Mouse (Mus musculus): ENCODE measurements around the gene Pgp.

Pgp gene

GRCm38 (mm10) chr17:24485090-24485860, 15.1 kb downstream of the Pgp start:
- peak; percentile 74 for DNase-seq

GRCm38 (mm10) chr17:24488186-24488661, 18.0 kb downstream of the Pgp start, which contains the start of gene Caskin1:
Caskin1 (plus strand) TSS chr17:24488601.
- peak; percentile 31 for DNase-seq

- DNase-seq = peak; percentile 60
These were observed 18.6 kb downstream of the Pgp start for GRCm38 (mm10) chr17:24488662-24489264.

- DNase-seq = no peak
These were observed 19.3 kb downstream of the Pgp start for GRCm38 (mm10) chr17:24489265-24490030.

GRCm38 (mm10) chr17:24490399-24490798, 20.2 kb downstream of the Pgp start:
- DNase-seq = no peak

GRCm38 (mm10) chr17:24494627-24495335, 24.6 kb downstream of the Pgp start:
- peak; percentile 74 for DNase-seq

- DNase-seq = no peak
These were observed 25.3 kb downstream of the Pgp start for GRCm38 (mm10) chr17:24495443-24495842.

GRCm38 (mm10) chr17:24496026-24496425, 25.8 kb downstream of the Pgp start:
- DNase-seq = no peak

- peak; percentile 47 for DNase-seq
These were observed 32.0 kb downstream of the Pgp start for GRCm38 (mm10) chr17:24502208-24502607.

- no peak for DNase-seq
These were observed 33.9 kb downstream of the Pgp start for GRCm38 (mm10) chr17:24504085-24504484.

GRCm38 (mm10) chr17:24505286-24505955, 35.2 kb downstream of the Pgp start:
- DNase-seq = no peak

- DNase-seq = no peak
These were observed 36.3 kb downstream of the Pgp start for GRCm38 (mm10) chr17:24506332-24507070.

- DNase-seq = no peak
These were observed 37.0 kb downstream of the Pgp start for GRCm38 (mm10) chr17:24507129-24507664.

GRCm38 (mm10) chr17:24507806-24508460, 37.7 kb downstream of the Pgp start:
- no peak for DNase-seq

- DNase-seq = peak; percentile 59
These were observed 43.4 kb downstream of the Pgp start for GRCm38 (mm10) chr17:24513609-24514008.

GRCm38 (mm10) chr17:24514270-24515257, 44.4 kb downstream of the Pgp start:
- no peak for DNase-seq

GRCm38 (mm10) chr17:24520450-24520849, 50.3 kb downstream of the Pgp start:
- no peak for DNase-seq
